Mouse (Mus musculus) lung, postnatal 0 days (tissue): ENCODE results near the gene Cacna2d3. TPM values are rescaled to one million over a fixed set of nuclear protein-coding genes. Genes with fewer than 3 reads are reported as not detected.

Source experiments
- ATAC-seq: fragments of 200-750 bp; cut with Nextera tagmentation; 2 replicates; pipeline ENCODE4 v1.8.0; 2017; ENCODE audit warnings: moderate library complexity
- DNase-seq: peaks from one replicate; pipeline ENCODE4 v3.0.0-alpha.2; 2016; ENCODE audit warnings: low spot score
- H3K27ac ChIP-seq: fragments of 300-500 bp; sonication (generic); 2 replicates; pipeline ENCODE4 v1.5.1; 2014; ENCODE audit warnings: antibody characterized with exemption, mild to moderate bottlenecking, low read length, mixed read lengths
- H3K27me3 ChIP-seq: fragments of 300-500 bp; sonication (generic); replicated peaks from 2 replicates; pipeline ENCODE4 v1.6.1; 2014; ENCODE audit warnings: low read length, mixed read lengths; ENCODE audit not compliant: insufficient read depth
- H3K36me3 ChIP-seq: fragments of 300-500 bp; sonication (generic); 2 replicates; pipeline ENCODE4 v1.6.1; 2014; ENCODE audit warnings: low read length, mixed read lengths; ENCODE audit not compliant: insufficient read depth
- H3K4me1 ChIP-seq: fragments of 300-500 bp; sonication (generic); 2 replicates; pipeline ENCODE4 v1.6.1; 2014; ENCODE audit warnings: antibody characterized with exemption, low read depth, low read length, mixed read lengths; ENCODE audit not compliant: insufficient read depth
- H3K4me2 ChIP-seq: fragments of 300-500 bp; sonication (generic); replicated peaks from 2 replicates; pipeline ENCODE4 v1.6.1; 2014; ENCODE audit warnings: low read depth, mild to moderate bottlenecking, low read length, moderate library complexity, mixed read lengths
- H3K4me3 ChIP-seq: fragments of 300-500 bp; sonication (generic); 2 replicates; pipeline ENCODE4 v1.5.1; 2014; ENCODE audit warnings: low read depth, low read length
- H3K9ac ChIP-seq: fragments of 300-500 bp; sonication (generic); replicated peaks from 2 replicates; pipeline ENCODE4 v1.6.1; 2014; ENCODE audit warnings: low read depth, mild to moderate bottlenecking
- H3K9me3 ChIP-seq: fragments of 300-500 bp; sonication (generic); 2 replicates; pipeline ENCODE4 v1.6.1; 2016; ENCODE audit warnings: low read length, mixed read lengths
- CTCF ChIP-seq: IDR thresholded peaks from 2 replicates; pipeline ENCODE4 v1.5.1; 2016; ENCODE audit warnings: antibody characterized with exemption, mild to moderate bottlenecking
- EP300 ChIP-seq: IDR thresholded peaks from 2 replicates; pipeline ENCODE4 v1.6.1; 2016; ENCODE audit warnings: antibody characterized with exemption, mild to moderate bottlenecking, control low read depth
- WGBS: fragments of 180-500 bp; shearing (Covaris S2); extraction: QIAGEN DNeasy Blood & Tissue Kit; methylation state at CpG from one replicate; pipeline ENCODE4 v1.1.7; 2014; 5-methylcytosine and 5-hydroxymethylcytosine counted together
- polyA plus RNA-seq: library from polyadenylated mRNA; unstranded; fragments of >200 nt; fragmentation: Nextera tagmentation; extraction: Ambion mirVana; gene quantifications from 2 replicates; pipeline ENCODE4 v1.2.1, GENCODE M21; 2015

The Cacna2d3 gene
- polyA plus RNA-seq, 1 experiment from 2014 or later, result 0.50 TPM

GRCm38 (mm10) chr14:29028391-29029106 is 693.1 kb downstream of the Cacna2d3 start:
- no peaks in the 10 kb centered on the region for H3K27me3 ChIP-seq
- H3K4me3 ChIP-seq, result no peak overlapping the region
- no peak overlapping the region for H3K9ac ChIP-seq
- DNase-seq (no peak), ATAC-seq (no peak)
- H3K4me2 ChIP-seq, result no peak overlapping the region
- no peak overlapping the region for H3K27ac ChIP-seq
- TF ChIP-seq CTCF (no peak), EP300 (no peak)
- H3K36me3 ChIP-seq, result no peaks in the 10 kb centered on the region
- H3K9me3 ChIP-seq, result no peaks in the 10 kb centered on the region
- no peaks in the 10 kb centered on the region for H3K4me1 ChIP-seq
- 79% methylated on average over 6 of the region's 6 CpGs for WGBS

GRCm38 (mm10) chr14:29027276-29027675 is 694.4 kb downstream of the Cacna2d3 start:
- 79% methylated on average over 5 of the region's 5 CpGs for WGBS
- no peak overlapping the region for H3K4me2 ChIP-seq
- H3K4me1 ChIP-seq, result no peaks in the 10 kb centered on the region
- H3K27ac ChIP-seq, result no peak overlapping the region
- H3K27me3 ChIP-seq, result no peaks in the 10 kb centered on the region
- TF ChIP-seq EP300, result no peak
- TF ChIP-seq CTCF, result no peak
- H3K36me3 ChIP-seq, result no peaks in the 10 kb centered on the region
- H3K9me3 ChIP-seq, result no peaks in the 10 kb centered on the region
- H3K9ac ChIP-seq, result no peak overlapping the region
- DNase-seq (no peak), ATAC-seq (no peak)
- no peak overlapping the region for H3K4me3 ChIP-seq

- no peak for TF ChIP-seq CTCF
- TF ChIP-seq EP300, result no peak
- Histone ChIP-seq H3K4me3 (no peak overlapping the region), H3K9me3 (no peaks in the 10 kb centered on the region), H3K36me3 (no peaks in the 10 kb centered on the region), H3K27me3 (no peaks in the 10 kb centered on the region), H3K27ac (no peak overlapping the region), H3K9ac (no peak overlapping the region), H3K4me1 (no peaks in the 10 kb centered on the region), H3K4me2 (no peak overlapping the region)
- ATAC-seq (no peak), DNase-seq (no peak)
- 71% methylated on average over 6 of the region's 6 CpGs for WGBS
These were observed 696.3 kb downstream of the Cacna2d3 start for GRCm38 (mm10) chr14:29025335-29025734.

- Histone ChIP-seq H3K27me3 (no peaks in the 10 kb centered on the region), H3K4me1 (no peaks in the 10 kb centered on the region), H3K9me3 (no peaks in the 10 kb centered on the region), H3K4me3 (no peak overlapping the region), H3K9ac (no peak overlapping the region), H3K27ac (no peak overlapping the region), H3K4me2 (no peak overlapping the region), H3K36me3 (no peaks in the 10 kb centered on the region)
- ATAC-seq, result no peak
- 96% methylated on average over 4 of the region's 4 CpGs for WGBS
- DNase-seq, result no peak
- TF ChIP-seq EP300 (no peak), CTCF (no peak)
These were observed 698.4 kb downstream of the Cacna2d3 start for GRCm38 (mm10) chr14:29023246-29023645.

DNA sequence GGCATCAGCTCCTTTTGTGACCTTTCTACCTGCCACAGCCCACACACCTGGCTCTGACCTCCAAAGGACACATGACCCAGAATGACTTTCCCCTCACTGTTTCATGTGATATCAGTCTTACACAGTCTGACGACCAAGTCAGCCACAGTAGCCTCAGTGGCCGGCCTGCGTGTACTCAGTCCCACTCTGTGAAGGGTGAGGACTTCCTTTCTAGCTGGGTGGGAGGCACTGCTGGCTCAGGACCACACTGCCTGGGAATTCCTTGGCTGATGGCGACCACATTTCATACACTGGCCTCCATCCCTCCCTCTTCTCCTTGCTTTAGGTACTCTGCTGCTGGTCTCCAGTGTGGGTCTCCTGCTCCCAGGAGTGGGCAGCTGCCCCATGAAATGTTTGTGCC is 700.4 kb downstream of the Cacna2d3 start:
- DNase-seq (no peak), ATAC-seq (no peak)
- Histone ChIP-seq H3K9me3 (no peaks in the 10 kb centered on the region), H3K27ac (no peak overlapping the region), H3K4me3 (no peak overlapping the region), H3K27me3 (no peaks in the 10 kb centered on the region), H3K36me3 (no peaks in the 10 kb centered on the region), H3K9ac (no peak overlapping the region), H3K4me2 (no peak overlapping the region), H3K4me1 (no peaks in the 10 kb centered on the region)
- TF ChIP-seq EP300 (no peak), CTCF (no peak)
- WGBS, result 69% methylated on average over 4 of the region's 4 CpGs

DNA sequence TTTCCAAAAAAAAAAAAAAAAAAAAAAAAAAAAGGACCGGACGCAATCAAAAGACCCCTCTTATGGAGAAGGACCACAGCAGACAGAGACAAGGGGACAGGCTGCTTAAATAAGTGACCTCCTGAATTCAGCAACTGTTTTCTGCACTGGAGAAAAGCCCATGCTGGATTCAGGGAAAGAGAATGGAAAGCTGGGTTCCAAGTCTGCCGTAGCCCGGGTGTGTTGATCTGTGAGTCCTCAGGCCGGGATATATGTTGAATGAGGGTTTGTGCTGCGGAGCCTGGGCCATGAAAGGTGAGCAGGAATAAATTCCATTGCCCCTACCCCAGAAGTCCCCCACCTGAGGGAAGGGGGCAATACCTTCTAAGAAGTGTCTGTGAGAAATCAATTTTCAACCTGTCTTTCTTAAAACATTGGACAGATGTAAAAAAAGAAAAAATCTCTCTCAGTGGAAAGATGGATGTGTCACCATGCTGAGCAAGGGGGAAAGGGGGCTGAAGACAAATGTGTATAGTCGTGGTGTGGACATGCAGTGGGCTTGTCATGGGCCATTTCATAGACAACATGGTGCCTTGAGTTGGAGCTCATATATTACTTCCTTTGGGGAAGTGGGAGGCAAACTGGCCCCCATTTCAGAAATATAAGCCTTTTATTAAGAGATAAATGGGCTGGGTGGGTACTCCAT is 703.2 kb downstream of the Cacna2d3 start:
- no peak overlapping the region for H3K4me2 ChIP-seq
- H3K4me3 ChIP-seq, result no peak overlapping the region
- H3K4me1 ChIP-seq, result no peaks in the 10 kb centered on the region
- no peak overlapping the region for H3K9ac ChIP-seq
- H3K36me3 ChIP-seq, result no peaks in the 10 kb centered on the region
- ATAC-seq, result no peak
- H3K27me3 ChIP-seq, result no peaks in the 10 kb centered on the region
- TF ChIP-seq CTCF, result no peak
- no peak for TF ChIP-seq EP300
- 53% methylated on average over 7 of the region's 7 CpGs for WGBS
- no peak for DNase-seq
- no peaks in the 10 kb centered on the region for H3K9me3 ChIP-seq
- no peak overlapping the region for H3K27ac ChIP-seq
